Mouse (Mus musculus): ENCODE data around the gene Eif2b5.
"Not testable (repeated sequence)": the region's sequence is repeated elsewhere in the genome, so short reads cannot be mapped to it uniquely, and the experiment has no call there.

Gene Eif2b5

GRCm38 (mm10) chr16:20498677-20499475 lies at the start of gene Eif2b5:
Eif2b5 (plus strand) TSS chr16:20498817.
- peak; percentile 82 for DNase-seq (ENCODE audit: low read depth, low spot score)

GRCm38 (mm10) chr16:20451774-20452173 lies 46.8 kb upstream of the Eif2b5 start:
- no peak for DNase-seq (ENCODE audit: low read depth, low spot score)

GRCm38 (mm10) chr16:20454155-20454654 lies 44.4 kb upstream of the Eif2b5 start:
- DNase-seq (ENCODE audit: low read depth, low spot score): no peak

DNA sequence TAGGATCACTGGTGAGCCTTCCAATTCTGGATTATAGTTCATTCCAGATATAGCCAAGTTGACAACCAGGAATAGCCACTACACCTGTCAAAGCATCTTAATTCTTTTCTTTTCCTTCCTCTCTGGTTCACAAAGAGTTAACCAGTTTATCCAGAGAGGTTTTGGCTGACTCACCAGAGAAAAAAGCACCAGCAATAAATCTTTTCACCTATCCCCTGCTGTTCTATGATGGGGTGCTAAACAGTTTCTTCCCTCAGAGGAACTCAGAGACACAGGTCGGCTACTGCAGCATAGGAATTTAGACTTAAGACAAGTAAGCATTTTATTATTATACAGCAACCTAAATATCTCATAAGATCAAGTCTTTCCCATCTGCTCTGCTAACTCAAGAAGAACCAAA lies 42.5 kb upstream of the Eif2b5 start:
- DNase-seq (ENCODE audit: low read depth, low spot score): no peak

GRCm38 (mm10) chr16:20458736-20459135 lies 39.9 kb upstream of the Eif2b5 start:
- not testable (repeated sequence) for DNase-seq (ENCODE audit: low read depth, low spot score)

GRCm38 (mm10) chr16:20464725-20465124 lies 33.9 kb upstream of the Eif2b5 start:
- no peak for DNase-seq (ENCODE audit: low read depth, low spot score)

- DNase-seq (ENCODE audit: low read depth, low spot score): no peak
These were observed 27.6 kb upstream of the Eif2b5 start for GRCm38 (mm10) chr16:20470981-20471380.

DNA sequence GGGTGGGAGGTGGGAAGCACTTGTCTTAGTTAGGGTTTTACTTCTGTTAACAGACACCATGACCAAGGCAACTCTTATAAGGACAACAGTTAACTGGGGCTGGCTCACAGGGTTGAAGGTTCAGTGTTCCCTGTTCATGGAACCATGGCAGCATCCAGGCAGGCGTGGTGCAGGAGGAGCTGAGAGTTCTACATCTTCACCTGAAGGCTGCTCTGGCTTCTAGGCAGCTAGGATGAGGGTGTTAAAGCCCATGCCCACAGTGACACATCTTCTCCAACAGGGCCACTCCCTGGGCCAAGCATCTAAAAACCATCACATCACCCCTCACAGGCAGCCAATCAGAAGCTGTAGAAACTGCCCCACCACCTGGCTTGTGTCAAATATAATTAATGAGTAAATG lies 26.9 kb upstream of the Eif2b5 start:
- DNase-seq (ENCODE audit: low read depth, low spot score): no peak

DNA sequence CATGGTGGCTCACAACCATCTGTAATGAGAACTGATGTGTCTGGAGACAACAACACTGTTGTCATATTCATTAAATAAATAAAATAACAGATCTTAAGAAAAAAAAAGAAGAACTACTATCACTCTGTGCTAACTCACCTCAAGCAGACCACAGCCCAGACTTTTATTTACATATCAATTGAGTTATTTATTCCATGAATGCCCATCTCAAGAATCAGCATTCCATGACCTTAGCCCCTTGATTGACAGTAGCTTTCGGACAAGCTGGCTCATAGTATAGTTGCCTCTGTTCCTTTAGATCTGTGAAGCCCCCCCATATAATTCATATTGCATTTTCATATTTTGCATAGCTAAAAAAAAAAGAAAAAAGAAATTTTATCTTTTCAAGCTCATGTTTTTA lies 24.9 kb upstream of the Eif2b5 start:
- no peak for DNase-seq (ENCODE audit: low read depth, low spot score)

DNA sequence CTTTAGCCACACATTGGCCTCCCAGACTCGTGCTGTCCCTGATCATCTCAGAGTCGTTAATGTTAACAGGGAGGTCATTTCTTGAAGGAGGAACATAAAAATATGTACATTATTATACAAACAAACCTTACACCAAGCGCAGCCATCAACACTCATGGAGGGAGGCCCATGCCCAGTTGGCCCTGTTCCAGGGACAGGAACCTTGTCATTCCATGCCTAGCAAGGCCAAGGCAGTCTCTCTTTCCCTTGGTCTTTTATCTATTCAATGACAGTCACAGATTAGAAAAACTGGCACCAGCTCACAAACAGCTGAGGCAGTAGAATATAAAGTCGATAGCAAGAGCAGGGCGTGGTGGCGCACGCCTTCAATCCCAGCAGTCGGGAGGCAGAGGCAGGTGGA lies 24.4 kb upstream of the Eif2b5 start:
- DNase-seq (ENCODE audit: low read depth, low spot score): no peak

- DNase-seq (ENCODE audit: low read depth, low spot score): no peak
These were observed 23.8 kb upstream of the Eif2b5 start for GRCm38 (mm10) chr16:20474786-20475185.

GRCm38 (mm10) chr16:20475335-20475734 lies 23.3 kb upstream of the Eif2b5 start:
- DNase-seq (ENCODE audit: low read depth, low spot score): no peak

DNA sequence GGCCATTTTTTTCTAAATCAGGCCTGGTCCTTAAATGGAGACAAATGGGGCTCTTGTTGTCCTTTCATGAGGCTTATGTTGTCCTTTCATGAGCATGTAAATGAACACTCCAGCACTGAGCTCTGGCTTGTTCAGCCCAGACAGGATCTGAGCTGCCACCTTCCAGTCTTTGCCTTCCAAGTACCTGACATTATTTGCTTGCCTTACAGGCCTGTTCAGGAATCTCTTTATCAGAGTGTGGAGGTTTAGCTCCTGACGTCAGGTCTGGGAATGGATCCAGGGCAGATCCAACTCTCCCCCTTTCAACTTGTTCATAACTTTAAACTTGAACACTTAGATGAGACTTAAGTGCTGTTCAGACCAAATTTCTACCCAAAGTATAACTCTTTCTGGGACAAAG lies 21.8 kb upstream of the Eif2b5 start:
- no peak for DNase-seq (ENCODE audit: low read depth, low spot score)

GRCm38 (mm10) chr16:20477270-20477669 lies 21.3 kb upstream of the Eif2b5 start:
- DNase-seq (ENCODE audit: low read depth, low spot score): no peak

DNA sequence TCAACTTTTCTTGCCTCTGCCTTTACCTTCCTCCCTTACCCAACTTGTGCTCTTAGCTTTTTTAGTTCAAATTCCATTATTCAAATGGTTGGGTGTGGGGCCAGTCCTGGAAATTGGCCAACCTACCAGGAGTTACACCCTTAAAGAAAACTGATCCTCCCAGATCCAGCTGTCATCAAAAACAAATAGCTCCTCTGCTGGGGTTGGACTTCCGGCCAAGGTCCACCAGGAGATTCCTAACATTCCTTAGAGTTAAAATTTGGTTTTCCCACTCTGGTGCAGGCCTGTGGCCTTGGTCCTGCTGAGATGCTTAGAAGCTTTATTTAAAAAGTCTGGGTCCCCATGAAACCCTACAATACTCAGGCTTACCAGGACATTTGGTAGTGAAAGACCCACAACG lies 20.1 kb upstream of the Eif2b5 start:
- DNase-seq (ENCODE audit: low read depth, low spot score): no peak

DNA sequence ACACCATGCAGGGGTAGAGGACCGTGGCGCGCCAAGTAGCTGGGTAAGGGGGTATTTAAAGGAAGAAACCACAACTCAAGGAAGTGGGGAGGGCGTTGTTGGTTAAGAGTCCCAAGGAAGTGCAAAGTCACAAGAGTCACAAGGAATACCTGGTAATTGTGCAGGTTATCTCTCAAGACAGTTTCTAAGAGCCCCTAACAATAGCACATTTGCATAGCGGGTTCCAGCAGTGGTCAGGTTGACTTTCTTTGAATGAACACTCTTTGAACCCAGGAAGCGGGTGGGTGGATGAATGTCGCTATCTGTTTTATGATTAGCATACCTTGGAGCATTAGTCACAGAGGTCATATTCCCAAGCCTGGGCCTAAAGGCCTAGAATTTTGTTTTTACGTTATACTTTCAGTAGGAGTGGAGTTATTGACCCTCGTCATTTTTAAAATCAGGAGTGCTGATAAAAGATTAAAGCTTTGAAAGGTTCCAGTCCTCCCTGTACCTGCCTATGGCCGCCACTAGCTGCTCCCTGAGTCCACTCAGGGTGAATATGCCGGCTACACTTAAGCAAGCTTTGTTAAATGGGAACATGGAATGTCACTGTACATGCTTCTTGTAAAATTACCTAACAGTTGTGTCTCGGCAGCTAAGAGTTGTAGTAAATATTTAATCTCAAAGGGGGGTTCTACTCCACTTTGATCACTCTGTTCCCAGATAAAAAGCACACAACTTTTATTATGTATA lies 19.4 kb upstream of the Eif2b5 start:
- not testable (repeated sequence) for DNase-seq (ENCODE audit: low read depth, low spot score)

- DNase-seq (ENCODE audit: low read depth, low spot score): no peak
These were observed 18.5 kb upstream of the Eif2b5 start for GRCm38 (mm10) chr16:20480115-20480514.

DNA sequence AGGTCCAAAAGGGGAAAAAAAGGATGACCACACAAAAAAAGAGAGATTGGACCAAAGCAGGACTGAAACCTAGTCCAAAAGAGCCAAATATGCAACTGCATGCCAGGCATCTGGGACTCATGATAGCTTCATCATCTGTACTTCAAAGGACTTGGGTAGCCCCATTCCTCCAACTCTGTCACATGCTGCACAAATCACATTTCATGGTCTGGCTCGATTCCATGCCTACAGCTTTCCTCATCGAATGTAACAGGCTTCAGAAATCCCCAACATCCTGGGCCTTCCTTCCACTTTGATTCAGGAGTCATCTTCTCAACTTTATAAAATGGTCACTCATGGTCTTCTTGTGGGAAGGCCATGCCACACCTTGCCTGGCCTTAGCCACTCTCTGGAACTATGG lies 16.9 kb upstream of the Eif2b5 start:
- no peak for DNase-seq (ENCODE audit: low read depth, low spot score)

DNA sequence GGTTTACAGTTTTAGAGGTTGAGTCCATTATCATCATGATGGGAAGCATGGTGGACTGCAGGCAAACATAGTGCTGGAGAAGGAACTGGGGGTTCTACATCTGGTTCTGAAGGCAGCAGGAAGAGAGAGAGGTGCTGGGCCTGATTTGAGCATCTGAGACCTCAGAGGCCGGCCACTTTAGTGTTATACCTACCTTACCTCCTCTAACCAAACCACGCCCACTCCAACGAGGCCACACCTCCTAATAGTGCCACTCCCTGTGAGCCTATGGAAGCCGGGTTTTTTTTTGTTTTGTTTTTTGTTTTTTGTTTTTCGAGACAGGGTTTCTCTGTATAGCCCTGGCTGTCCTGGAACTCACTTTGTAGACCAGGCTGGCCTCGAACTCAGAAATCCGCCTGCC lies 14.9 kb upstream of the Eif2b5 start:
- not testable (repeated sequence) for DNase-seq (ENCODE audit: low read depth, low spot score)

- DNase-seq (ENCODE audit: low read depth, low spot score): no peak
These were observed 13.6 kb upstream of the Eif2b5 start for GRCm38 (mm10) chr16:20485061-20485460.

DNA sequence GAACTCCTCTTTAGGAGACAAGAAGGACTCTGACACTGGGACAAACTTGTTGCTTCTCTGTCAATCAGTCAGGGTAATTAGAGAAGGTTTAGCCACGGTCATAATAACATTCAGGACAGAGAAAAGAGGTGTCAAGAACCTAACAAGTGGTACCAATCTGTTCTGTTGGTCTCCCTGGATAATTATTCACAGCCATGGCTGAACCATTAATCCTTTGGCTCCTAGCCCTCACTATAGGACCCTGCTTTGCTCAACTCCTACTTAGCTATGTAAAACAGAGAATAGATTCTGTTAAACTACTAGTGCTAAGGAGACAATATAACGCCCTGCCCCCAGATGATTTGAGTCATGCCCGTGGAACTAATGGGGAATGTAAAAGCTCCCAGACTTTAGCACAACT lies 12.6 kb upstream of the Eif2b5 start:
- DNase-seq (ENCODE audit: low read depth, low spot score): no peak

DNA sequence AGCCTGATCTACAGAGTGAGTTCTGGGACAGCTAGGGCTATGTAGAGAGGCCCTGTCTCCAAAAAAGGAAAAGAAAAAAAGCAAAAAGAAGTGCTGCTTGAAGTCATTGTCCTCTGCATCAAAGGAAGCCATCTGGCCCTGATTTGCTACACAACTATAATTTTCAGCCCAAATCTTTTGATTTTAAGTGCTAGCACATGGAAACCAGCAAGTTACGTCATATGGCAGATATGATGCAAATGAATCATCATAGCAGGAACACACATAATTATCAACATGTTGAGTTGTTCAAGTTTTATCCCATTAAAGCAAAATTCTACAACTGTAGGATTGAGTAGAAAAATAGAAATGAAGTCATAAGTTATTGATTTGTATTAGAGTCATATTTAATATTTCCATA lies 10.5 kb upstream of the Eif2b5 start:
- no peak for DNase-seq (ENCODE audit: low read depth, low spot score)

DNA sequence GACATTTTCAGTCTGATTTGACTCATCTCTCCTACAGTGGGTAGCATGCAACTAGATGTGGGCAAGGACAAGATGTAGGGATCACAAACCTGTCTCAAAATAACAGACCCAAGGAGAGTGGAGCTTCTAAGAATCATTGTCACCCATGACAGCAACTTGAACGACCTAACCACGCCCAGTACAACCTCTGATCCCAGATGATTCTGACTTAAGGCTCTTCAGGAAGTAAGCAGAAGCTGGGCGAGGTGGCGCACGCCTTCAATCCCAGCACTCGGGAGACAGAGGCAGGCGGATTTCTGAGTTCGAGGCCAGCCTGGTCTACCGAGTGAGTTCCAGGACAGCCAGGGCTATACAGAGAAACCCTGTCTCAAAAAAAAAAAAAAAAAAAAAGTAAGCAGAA lies 9.9 kb upstream of the Eif2b5 start:
- not testable (repeated sequence) for DNase-seq (ENCODE audit: low read depth, low spot score)
